In genomic region chr1:60567321-60567720, GRCm38 (mm10) we compare ENCODE assay signal across 9 mouse cellular contexts. TPM values are rescaled to one million over a fixed set of nuclear protein-coding genes. Genes with fewer than 3 reads are reported as not detected.
DNase-seq lines count a peak whose midpoint lies in the region; ATAC-seq and TF ChIP-seq lines count a peak whose summit lies in the region.
"Had no signal": no experiment of that assay in that cellular context is flagged by ENCODE, and none has a peak within 500 bp of the region (broad histone marks: within the 10 kb centered on the region; RNA-seq: fewer than 3 reads in every experiment).

No protein-coding gene starts in this region.

- H3K9me3 ChIP-seq in heart, embryonic 16.5 days (replicated peaks; ENCODE audit: control insufficient read depth, low read length) = no peaks in the 10 kb centered on the region
- peaks cover 4% of the 10 kb centered on the region; the same call in 1 of the 2 replicates for H3K9me3 ChIP-seq in G1E (replicated peaks)
- H3K9me3 ChIP-seq in hindbrain, embryonic 13.5 days = no peaks in the 10 kb centered on the region
- 0 out of 2 replicates have a peak, but pooled peaks cover under 1% of the 10 kb centered on the region for H3K9me3 ChIP-seq in midbrain, embryonic 10.5 days (replicated peaks)

- DNase-seq in heart, postnatal 36 days = no peak
- DNase-seq in G1E (ENCODE audit: low spot score) = no peak
- no peak for DNase-seq in midbrain, embryonic 10.5 days (ENCODE audit: low spot score)
- DNase-seq in cerebellum, postnatal 36 days = no peak
- no peak for DNase-seq in right cerebral cortex, adult 18-20 months

- peak overlapping the region; percentile 98 for H3K9ac ChIP-seq in heart, embryonic 16.5 days (ENCODE audit: low read length)
- H3K9ac ChIP-seq in hindbrain, embryonic 13.5 days = peak overlapping the region; percentile 99

- WGBS in heart, embryonic 16.5 days = 17% methylated on average over 5 of the region's 5 CpGs
- 23% methylated on average over 5 of the region's 5 CpGs for WGBS in hindbrain, embryonic 13.5 days
- 29% methylated on average over 5 of the region's 5 CpGs for WGBS in midbrain, embryonic 10.5 days

- peak overlapping the region; percentile 95 for H3K4me3 ChIP-seq in heart, embryonic 16.5 days (ENCODE audit: low read length)
- peak overlapping the region; percentile 68; the same call in 1 of the 2 replicates for H3K4me3 ChIP-seq in G1E (ENCODE audit: low read depth, low read length)
- H3K4me3 ChIP-seq in hindbrain, embryonic 13.5 days = peak overlapping the region; percentile 98
- H3K4me3 ChIP-seq in midbrain, embryonic 10.5 days = peak overlapping the region; percentile 85

- intact Hi-C loops in heart, postnatal 36 days (cut with DNase I) = loop anchor here (2.0 kb wide), 1 partner anchor 159 kb away; the partner anchor contains the start of gene Abi2

- peak overlapping the region; percentile 68 for H3K4me2 ChIP-seq in heart, embryonic 16.5 days (ENCODE audit: low read depth, low read length)
- peak overlapping the region; percentile 83 for H3K4me2 ChIP-seq in hindbrain, embryonic 13.5 days

- no peaks in the 10 kb centered on the region for H3K36me3 ChIP-seq in heart, embryonic 16.5 days (ENCODE audit: control insufficient read depth, insufficient read depth)
- H3K36me3 ChIP-seq in G1E (replicated peaks) = no peaks in the 10 kb centered on the region
- peaks cover 1% of the 10 kb centered on the region; the same call in 1 of the 2 replicates for H3K36me3 ChIP-seq in hindbrain, embryonic 13.5 days
- H3K36me3 ChIP-seq in midbrain, embryonic 10.5 days = peaks cover 7% of the 10 kb centered on the region

- no peak for ATAC-seq in heart, embryonic 16.5 days (replicated peaks; ENCODE audit: extremely low read depth, insufficient read depth, low FRiP score)
- ATAC-seq in G1E (ENCODE audit: extremely low read depth, insufficient number of reproducible peaks, low FRiP score, poor library complexity, severe bottlenecking) = no peak
- no peak for ATAC-seq in hindbrain, embryonic 13.5 days (ENCODE audit: low FRiP score)
- ATAC-seq in erythroid progenitor cell, adult 5-6 weeks (replicated peaks; ENCODE audit: low FRiP score, poor library complexity, severe bottlenecking) = no peak

- peak overlapping the region; percentile 98 for H3K27ac ChIP-seq in heart, embryonic 16.5 days (ENCODE audit: low read length)
- peak overlapping the region; percentile 99 for H3K27ac ChIP-seq in hindbrain, embryonic 13.5 days
- peak overlapping the region; percentile 97 for H3K27ac ChIP-seq in midbrain, embryonic 10.5 days (replicated peaks)

- H3K4me1 ChIP-seq in heart, embryonic 16.5 days (ENCODE audit: control insufficient read depth, insufficient read depth, low read length) = peaks cover 12% of the 10 kb centered on the region
- peaks cover 10% of the 10 kb centered on the region for H3K4me1 ChIP-seq in G1E (ENCODE audit: insufficient read depth, low read depth, low read length)
- H3K4me1 ChIP-seq in hindbrain, embryonic 13.5 days (replicated peaks) = peaks cover 10% of the 10 kb centered on the region
- peaks cover 19% of the 10 kb centered on the region for H3K4me1 ChIP-seq in midbrain, embryonic 10.5 days

- H3K27me3 ChIP-seq in heart, embryonic 16.5 days (ENCODE audit: control insufficient read depth, insufficient read depth, low read length) = no peaks in the 10 kb centered on the region
- H3K27me3 ChIP-seq in G1E (ENCODE audit: insufficient read depth, low read length) = peaks cover 27% of the 10 kb centered on the region
- no peaks in the 10 kb centered on the region for H3K27me3 ChIP-seq in hindbrain, embryonic 13.5 days
- H3K27me3 ChIP-seq in midbrain, embryonic 10.5 days (ENCODE audit: low read depth, poor library complexity, severe bottlenecking) = 0 out of 2 replicates have a peak, but pooled peaks cover 9% of the 10 kb centered on the region
- H3K27me3 ChIP-seq: Patski had no signal

- TF ChIP-seq CTCF in G1E (IDR thresholded peaks at IDR 0.05; ENCODE audit: low read depth, low read length) = no peak

RNA-seq across cellular contexts. Expression of gene Raph1, which starts 0.4 kb away (rescaled TPM):
- 51.4 and 54.2 TPM in 2 replicates for polyA plus RNA-seq in heart, embryonic 16.5 days (2015; fragmentation: Nextera tagmentation; extraction: Ambion mirVana)
- 100 to 1,000 TPM; 128 to 147 TPM for total RNA-seq in heart, postnatal 36 days (2021)
- total RNA-seq in G1E (2014; fragmentation: Nextera tagmentation) (0.19 TPM in 1 of 2 replicates, not detected in the other), G1E (2017) (0.23 and 0.49 TPM in 2 replicates)
- polyA plus RNA-seq in G1E (2012) = 0.01 TPM in 1 of 2 replicates, not detected in the other
- polyA plus RNA-seq in hindbrain, embryonic 13.5 days (2015; fragmentation: Nextera tagmentation; extraction: Ambion mirVana) = 27.6 and 28.2 TPM in 2 replicates
- polyA plus RNA-seq in midbrain, embryonic 10.5 days (2016; fragmentation: Nextera tagmentation; extraction: Ambion mirVana) = 19.9 and 21.7 TPM in 2 replicates
- total RNA-seq in erythroid progenitor cell, adult 5-6 weeks (2015; ENCODE audit: low replicate concordance) = 0.36 and 4.2 TPM in 2 replicates
- total RNA-seq in erythroid progenitor cell, adult 5-6 weeks (2017; ENCODE audit: low replicate concordance) = 0.91 and 1.2 TPM in 2 replicates

Comparison
In these comparisons a context has a peak if more than half of its experiments do, and no peak if none do; other contexts are left out.
1. RNA of gene Raph1, which starts 0.4 kb away (polyA plus RNA-seq): 51.4 to 54.2 TPM in heart, embryonic 16.5 days, 27.6 to 28.2 TPM in hindbrain, embryonic 13.5 days and 19.9 to 21.7 TPM in midbrain, embryonic 10.5 days; 0.01 TPM in G1E; every median in the first group is over 10 times any median in the second.
2. Peak in every context shown above with its lines, with median percentiles within 50 percentile points of each other: H3K27ac ChIP-seq and H3K4me3 ChIP-seq.